Mouse (Mus musculus): Measurements from ENCODE around the gene Tfpi2. TPM values are rescaled to one million over a fixed set of nuclear protein-coding genes. Genes with fewer than 3 reads are reported as not detected.

Gene Tfpi2
- polyA plus RNA-seq, 1 experiment from 2014 or later, result 1.2 TPM

GRCm38 (mm10) chr6:3954969-3955368 lies 33.8 kb downstream of the Tfpi2 start:
- no peak overlapping the region for H3K9ac ChIP-seq (replicated peaks; ENCODE audit: low read length)
- no peak overlapping the region for H3K4me3 ChIP-seq (ENCODE audit: low read depth, low read length)
- no peaks in the 10 kb centered on the region for H3K9me3 ChIP-seq (replicated peaks; ENCODE audit: control insufficient read depth, low read length)
- DNase-seq (ENCODE audit: low spot score) (no peak), ATAC-seq (replicated peaks; ENCODE audit: insufficient number of reproducible peaks, low FRiP score, low TSS enrichment, low read depth) (no peak)
- H3K36me3 ChIP-seq (replicated peaks; ENCODE audit: control insufficient read depth, insufficient read depth, low read depth, low read length), result no peaks in the 10 kb centered on the region
- H3K27me3 ChIP-seq (ENCODE audit: control insufficient read depth, insufficient read depth, low read length), result no peaks in the 10 kb centered on the region
- H3K4me1 ChIP-seq (ENCODE audit: control insufficient read depth, insufficient read depth, low read length), result no peaks in the 10 kb centered on the region
- H3K4me2 ChIP-seq (ENCODE audit: low read depth, low read length), result no peak overlapping the region
- H3K27ac ChIP-seq (replicated peaks; ENCODE audit: low read depth, low read length), result no peak overlapping the region
- 47% methylated on average over 4 of the region's 4 CpGs for WGBS

- ATAC-seq (replicated peaks; ENCODE audit: insufficient number of reproducible peaks, low FRiP score, low TSS enrichment, low read depth) (no peak), DNase-seq (ENCODE audit: low spot score) (no peak)
- Histone ChIP-seq H3K36me3 (replicated peaks; ENCODE audit: control insufficient read depth, insufficient read depth, low read depth, low read length) (no peaks in the 10 kb centered on the region), H3K9ac (replicated peaks; ENCODE audit: low read length) (no peak overlapping the region), H3K9me3 (replicated peaks; ENCODE audit: control insufficient read depth, low read length) (no peaks in the 10 kb centered on the region), H3K4me1 (ENCODE audit: control insufficient read depth, insufficient read depth, low read length) (no peaks in the 10 kb centered on the region), H3K4me2 (ENCODE audit: low read depth, low read length) (no peak overlapping the region), H3K27me3 (ENCODE audit: control insufficient read depth, insufficient read depth, low read length) (no peaks in the 10 kb centered on the region), H3K4me3 (ENCODE audit: low read depth, low read length) (no peak overlapping the region), H3K27ac (replicated peaks; ENCODE audit: low read depth, low read length) (no peak overlapping the region)
- WGBS, result 60% methylated on average over 1 of the region's 1 CpGs
Measured at GRCm38 (mm10) chr6:3936140-3936714, 52.5 kb downstream of the Tfpi2 start.

GRCm38 (mm10) chr6:3935606-3936005 lies 53.1 kb downstream of the Tfpi2 start:
- H3K9me3 ChIP-seq (replicated peaks; ENCODE audit: control insufficient read depth, low read length), result no peaks in the 10 kb centered on the region
- WGBS, result 59% methylated on average over 2 of the region's 2 CpGs
- H3K4me3 ChIP-seq (ENCODE audit: low read depth, low read length), result no peak overlapping the region
- no peaks in the 10 kb centered on the region for H3K27me3 ChIP-seq (ENCODE audit: control insufficient read depth, insufficient read depth, low read length)
- no peaks in the 10 kb centered on the region for H3K4me1 ChIP-seq (ENCODE audit: control insufficient read depth, insufficient read depth, low read length)
- no peak overlapping the region for H3K27ac ChIP-seq (replicated peaks; ENCODE audit: low read depth, low read length)
- no peak for DNase-seq (ENCODE audit: low spot score)
- no peaks in the 10 kb centered on the region for H3K36me3 ChIP-seq (replicated peaks; ENCODE audit: control insufficient read depth, insufficient read depth, low read depth, low read length)
- no peak overlapping the region for H3K4me2 ChIP-seq (ENCODE audit: low read depth, low read length)
- H3K9ac ChIP-seq (replicated peaks; ENCODE audit: low read length), result no peak overlapping the region
- ATAC-seq (replicated peaks; ENCODE audit: insufficient number of reproducible peaks, low FRiP score, low TSS enrichment, low read depth), result no peak

- Histone ChIP-seq H3K27me3 (ENCODE audit: control insufficient read depth, insufficient read depth, low read length) (no peaks in the 10 kb centered on the region), H3K4me3 (ENCODE audit: low read depth, low read length) (no peak overlapping the region), H3K36me3 (replicated peaks; ENCODE audit: control insufficient read depth, insufficient read depth, low read depth, low read length) (no peaks in the 10 kb centered on the region), H3K9ac (replicated peaks; ENCODE audit: low read length) (no peak overlapping the region), H3K4me2 (ENCODE audit: low read depth, low read length) (no peak overlapping the region), H3K4me1 (ENCODE audit: control insufficient read depth, insufficient read depth, low read length) (no peaks in the 10 kb centered on the region), H3K9me3 (replicated peaks; ENCODE audit: control insufficient read depth, low read length) (no peaks in the 10 kb centered on the region), H3K27ac (replicated peaks; ENCODE audit: low read depth, low read length) (no peak overlapping the region)
- no peak for ATAC-seq (replicated peaks; ENCODE audit: insufficient number of reproducible peaks, low FRiP score, low TSS enrichment, low read depth)
- no peak for DNase-seq (ENCODE audit: low spot score)
- WGBS, result 51% methylated on average over 2 of the region's 2 CpGs
Measured at GRCm38 (mm10) chr6:3935048-3935447, 53.7 kb downstream of the Tfpi2 start.

GRCm38 (mm10) chr6:3926140-3926539 lies 62.6 kb downstream of the Tfpi2 start:
- Histone ChIP-seq H3K36me3 (replicated peaks; ENCODE audit: control insufficient read depth, insufficient read depth, low read depth, low read length) (no peaks in the 10 kb centered on the region), H3K27ac (replicated peaks; ENCODE audit: low read depth, low read length) (no peak overlapping the region), H3K9ac (replicated peaks; ENCODE audit: low read length) (no peak overlapping the region), H3K9me3 (replicated peaks; ENCODE audit: control insufficient read depth, low read length) (no peaks in the 10 kb centered on the region), H3K4me2 (ENCODE audit: low read depth, low read length) (no peak overlapping the region), H3K4me1 (ENCODE audit: control insufficient read depth, insufficient read depth, low read length) (no peaks in the 10 kb centered on the region), H3K27me3 (ENCODE audit: control insufficient read depth, insufficient read depth, low read length) (no peaks in the 10 kb centered on the region), H3K4me3 (ENCODE audit: low read depth, low read length) (no peak overlapping the region)
- DNase-seq (ENCODE audit: low spot score) (no peak), ATAC-seq (replicated peaks; ENCODE audit: insufficient number of reproducible peaks, low FRiP score, low TSS enrichment, low read depth) (no peak)
- WGBS, result 74% methylated on average over 4 of the region's 4 CpGs

GRCm38 (mm10) chr6:3922870-3923269 lies 65.8 kb downstream of the Tfpi2 start:
- 70% methylated on average over 4 of the region's 4 CpGs for WGBS
- no peaks in the 10 kb centered on the region for H3K9me3 ChIP-seq (replicated peaks; ENCODE audit: control insufficient read depth, low read length)
- H3K27me3 ChIP-seq (ENCODE audit: control insufficient read depth, insufficient read depth, low read length), result no peaks in the 10 kb centered on the region
- H3K27ac ChIP-seq (replicated peaks; ENCODE audit: low read depth, low read length), result no peak overlapping the region
- H3K4me1 ChIP-seq (ENCODE audit: control insufficient read depth, insufficient read depth, low read length), result no peaks in the 10 kb centered on the region
- ATAC-seq (replicated peaks; ENCODE audit: insufficient number of reproducible peaks, low FRiP score, low TSS enrichment, low read depth), result no peak
- no peaks in the 10 kb centered on the region for H3K36me3 ChIP-seq (replicated peaks; ENCODE audit: control insufficient read depth, insufficient read depth, low read depth, low read length)
- DNase-seq (ENCODE audit: low spot score), result no peak
- no peak overlapping the region for H3K4me2 ChIP-seq (ENCODE audit: low read depth, low read length)
- no peak overlapping the region for H3K9ac ChIP-seq (replicated peaks; ENCODE audit: low read length)
- no peak overlapping the region for H3K4me3 ChIP-seq (ENCODE audit: low read depth, low read length)

- no peak overlapping the region for H3K4me3 ChIP-seq (ENCODE audit: low read depth, low read length)
- H3K27ac ChIP-seq (replicated peaks; ENCODE audit: low read depth, low read length), result no peak overlapping the region
- WGBS, result 76% methylated on average over 7 of the region's 7 CpGs
- ATAC-seq (replicated peaks; ENCODE audit: insufficient number of reproducible peaks, low FRiP score, low TSS enrichment, low read depth) (no peak), DNase-seq (ENCODE audit: low spot score) (no peak)
- H3K9ac ChIP-seq (replicated peaks; ENCODE audit: low read length), result no peak overlapping the region
- H3K36me3 ChIP-seq (replicated peaks; ENCODE audit: control insufficient read depth, insufficient read depth, low read depth, low read length), result no peaks in the 10 kb centered on the region
- no peaks in the 10 kb centered on the region for H3K9me3 ChIP-seq (replicated peaks; ENCODE audit: control insufficient read depth, low read length)
- no peaks in the 10 kb centered on the region for H3K4me1 ChIP-seq (ENCODE audit: control insufficient read depth, insufficient read depth, low read length)
- H3K27me3 ChIP-seq (ENCODE audit: control insufficient read depth, insufficient read depth, low read length), result no peaks in the 10 kb centered on the region
- no peak overlapping the region for H3K4me2 ChIP-seq (ENCODE audit: low read depth, low read length)
Measured at GRCm38 (mm10) chr6:3916015-3916414, 72.7 kb downstream of the Tfpi2 start.
